Mouse (Mus musculus): ENCODE data around the gene Fyttd1.
"Not testable (repeated sequence)": the region's sequence is repeated elsewhere in the genome, so short reads cannot be mapped to it uniquely, and the experiment has no call there.

Fyttd1 gene

DNA sequence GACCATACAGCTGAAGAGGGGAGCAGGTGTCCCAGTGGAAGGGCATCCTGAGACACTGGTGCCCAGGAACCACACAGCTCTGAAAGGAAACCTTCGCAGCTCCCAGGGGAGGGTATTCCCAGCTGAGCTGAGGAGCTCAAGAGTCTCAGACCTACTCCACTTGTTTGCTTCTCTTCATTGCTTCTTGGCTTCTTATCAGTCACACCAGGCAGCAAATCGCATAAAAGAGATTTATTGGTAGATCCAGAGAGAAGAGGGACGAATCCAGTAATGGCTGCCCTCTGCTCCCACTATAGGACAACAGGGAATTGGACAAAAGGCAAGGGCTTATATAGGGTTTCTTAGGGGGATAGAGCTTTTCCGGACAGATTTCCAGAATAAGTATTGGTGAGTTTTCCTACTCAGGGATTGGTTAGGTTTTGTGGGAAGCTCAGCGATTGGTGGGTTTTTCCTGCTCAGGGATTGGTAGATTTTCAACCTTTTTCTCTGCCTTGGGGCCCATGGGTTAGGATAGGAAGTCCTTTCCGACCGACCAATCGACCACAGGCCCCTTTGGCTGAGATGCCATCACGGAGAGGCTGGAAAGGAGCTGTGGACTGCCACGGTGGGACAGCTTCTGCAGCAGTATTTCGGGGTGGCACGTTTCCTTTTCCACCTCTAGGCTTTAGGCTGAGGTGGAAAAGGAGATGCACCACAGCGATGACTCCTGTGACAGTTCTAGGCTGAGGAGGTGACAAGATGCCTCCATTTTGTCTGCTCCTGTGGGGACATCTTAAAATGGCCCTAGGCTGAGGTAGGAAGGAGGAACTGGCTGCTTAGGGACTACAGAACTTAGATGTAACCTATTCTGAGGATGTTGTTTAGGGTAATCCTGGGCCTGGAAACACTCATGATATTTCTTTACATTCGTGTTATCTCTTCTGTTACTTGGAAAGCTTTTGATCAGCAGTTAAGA lies 1.9 kb downstream of the Fyttd1 start:
- DNase-seq (ENCODE audit: low spot score) = no peak

- DNase-seq (ENCODE audit: low spot score) = no peak
Observed at GRCm38 (mm10) chr16:32881538-32881937, 4.2 kb downstream of the Fyttd1 start.

- no peak for DNase-seq (ENCODE audit: low spot score)
Observed at GRCm38 (mm10) chr16:32887996-32888395, 10.7 kb downstream of the Fyttd1 start.

- DNase-seq (ENCODE audit: low spot score) = no peak
Observed at GRCm38 (mm10) chr16:32889881-32890280, 12.6 kb downstream of the Fyttd1 start.

DNA sequence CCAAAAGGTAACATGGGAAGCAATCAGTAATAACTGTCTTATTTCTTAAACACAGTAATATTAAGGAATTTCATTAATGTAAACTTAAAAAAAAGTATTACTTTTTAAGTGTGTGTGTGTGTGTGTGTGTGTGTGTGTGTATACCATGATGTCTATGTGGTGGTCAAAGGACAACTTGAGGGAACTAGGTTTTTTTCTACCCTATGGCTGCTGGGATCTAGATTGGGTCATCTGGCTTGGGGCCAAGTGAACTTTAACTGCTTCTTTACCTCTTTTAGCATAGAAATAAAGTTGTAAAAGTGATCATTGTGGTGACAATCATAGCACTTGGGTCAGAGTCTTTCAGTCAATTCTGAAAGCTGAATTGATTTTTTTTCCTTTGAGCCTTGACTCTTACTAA lies 18.8 kb downstream of the Fyttd1 start:
- DNase-seq (ENCODE audit: low spot score) = no peak

- DNase-seq (ENCODE audit: low spot score) = no peak
Observed at GRCm38 (mm10) chr16:32901360-32902050, 24.2 kb downstream of the Fyttd1 start.

- DNase-seq (ENCODE audit: low spot score) = no peak
Observed at GRCm38 (mm10) chr16:32902051-32902428, 24.7 kb downstream of the Fyttd1 start.

DNA sequence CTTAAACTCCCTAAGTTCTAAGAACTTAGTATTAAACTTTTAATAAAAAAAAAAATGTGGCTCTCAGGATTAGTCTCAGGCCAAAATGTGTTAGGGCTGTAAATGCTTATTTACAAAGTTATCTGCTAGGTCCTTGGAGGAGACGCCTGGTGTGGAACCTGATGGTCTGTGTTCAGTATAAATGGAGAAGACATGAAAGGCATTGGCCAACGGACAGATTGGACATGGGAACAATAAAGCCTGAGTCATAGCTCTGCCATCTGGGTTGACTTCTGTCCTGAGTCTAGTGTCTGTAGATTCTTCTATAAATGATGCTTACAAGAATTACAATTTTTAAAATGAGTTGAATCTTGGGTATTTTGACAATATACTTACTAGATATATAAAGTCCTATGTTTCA lies 28.9 kb downstream of the Fyttd1 start:
- no peak for DNase-seq (ENCODE audit: low spot score)

DNA sequence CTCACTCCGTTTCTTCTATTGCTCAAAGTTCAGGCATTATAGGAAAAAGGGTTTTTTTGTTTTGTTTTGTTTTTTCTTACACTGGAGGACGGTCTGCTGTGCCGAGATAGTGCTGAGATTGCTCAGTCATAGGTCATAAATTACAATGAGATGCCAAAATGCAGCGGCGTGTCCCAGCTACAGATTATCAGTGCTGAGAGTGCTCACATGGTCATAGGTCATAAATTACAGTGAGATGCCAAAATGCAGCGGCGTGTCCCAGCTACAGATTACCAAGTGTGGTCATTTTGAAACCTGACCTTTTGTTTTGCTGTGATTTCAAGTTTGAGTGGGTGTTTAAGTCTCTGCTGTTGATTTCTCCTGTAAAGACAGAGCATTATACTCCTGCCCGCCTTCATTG lies 29.4 kb downstream of the Fyttd1 start:
- DNase-seq (ENCODE audit: low spot score) = no peak

DNA sequence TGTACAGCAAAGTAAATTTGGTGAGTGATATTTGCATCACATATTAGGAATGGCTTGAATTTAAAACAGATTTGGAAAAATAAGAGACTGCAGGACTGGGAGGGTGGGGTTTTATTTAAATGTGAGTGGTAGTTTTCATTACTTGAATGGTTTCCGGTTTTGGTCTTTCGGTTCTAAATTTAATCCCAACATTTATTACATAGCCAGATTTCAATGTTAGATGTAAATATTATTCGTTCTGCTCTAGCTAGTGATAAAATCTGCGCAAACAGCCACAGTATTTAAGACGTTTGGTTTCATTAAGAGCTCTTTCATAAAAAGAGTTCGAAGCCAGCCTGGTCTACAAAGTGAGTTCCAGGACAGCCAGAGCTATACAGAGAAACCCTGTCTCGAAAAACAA lies 35.9 kb downstream of the Fyttd1 start:
- DNase-seq (ENCODE audit: low spot score) = no peak

DNA sequence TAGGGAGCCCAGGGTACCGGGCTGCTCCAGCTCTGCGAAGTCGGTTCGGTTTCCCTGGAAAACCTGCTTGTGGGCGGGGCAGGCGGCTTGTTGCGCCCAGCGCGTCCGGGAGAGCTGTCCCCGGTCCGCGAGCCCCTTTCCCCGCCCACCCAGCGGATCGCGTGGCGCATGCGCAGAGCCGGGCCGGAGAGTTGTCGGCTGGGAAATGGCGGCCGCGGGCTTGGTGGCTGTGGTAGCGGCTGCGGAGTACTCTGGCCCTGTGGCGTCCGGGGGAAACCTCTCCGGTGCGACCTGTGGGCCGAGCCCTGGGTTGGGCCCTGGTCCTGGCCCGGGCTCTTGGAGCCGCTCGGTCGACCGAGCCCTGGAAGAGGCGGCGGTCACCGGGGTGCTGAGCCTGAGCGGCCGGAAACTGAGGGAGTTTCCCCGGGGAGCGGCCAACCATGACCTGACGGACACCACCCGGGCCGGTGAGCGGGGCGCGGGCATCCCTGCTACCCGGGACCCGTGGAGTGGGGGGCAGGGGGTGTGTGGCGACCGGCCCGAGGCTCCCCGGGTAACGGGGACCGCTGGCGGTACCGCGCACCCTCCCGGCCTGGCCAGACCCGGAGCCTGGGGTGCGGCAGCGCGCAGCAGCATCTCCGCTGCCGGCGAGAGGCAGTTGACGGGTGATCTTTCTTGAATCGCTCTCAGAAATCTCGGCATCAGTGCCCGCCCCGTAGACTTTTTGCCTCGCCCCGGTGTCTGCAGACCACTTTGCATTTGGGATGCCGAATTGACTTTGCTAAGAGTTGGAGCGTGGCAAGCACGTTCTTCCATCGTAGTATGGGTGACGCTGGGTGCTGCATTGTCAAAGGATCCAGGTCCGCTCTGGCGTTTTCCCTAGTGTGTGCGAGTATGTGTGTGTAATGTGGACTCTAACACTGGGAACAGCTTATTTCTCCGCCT lies 36.9 kb downstream of the Fyttd1 start, which contains the start of gene Lrch3:
Gene Lrch3, plus strand, starts transcription at position 164 of the 945 bp plus-strand sequence.
- DNase-seq (ENCODE audit: low spot score) = peak; percentile 95

DNA sequence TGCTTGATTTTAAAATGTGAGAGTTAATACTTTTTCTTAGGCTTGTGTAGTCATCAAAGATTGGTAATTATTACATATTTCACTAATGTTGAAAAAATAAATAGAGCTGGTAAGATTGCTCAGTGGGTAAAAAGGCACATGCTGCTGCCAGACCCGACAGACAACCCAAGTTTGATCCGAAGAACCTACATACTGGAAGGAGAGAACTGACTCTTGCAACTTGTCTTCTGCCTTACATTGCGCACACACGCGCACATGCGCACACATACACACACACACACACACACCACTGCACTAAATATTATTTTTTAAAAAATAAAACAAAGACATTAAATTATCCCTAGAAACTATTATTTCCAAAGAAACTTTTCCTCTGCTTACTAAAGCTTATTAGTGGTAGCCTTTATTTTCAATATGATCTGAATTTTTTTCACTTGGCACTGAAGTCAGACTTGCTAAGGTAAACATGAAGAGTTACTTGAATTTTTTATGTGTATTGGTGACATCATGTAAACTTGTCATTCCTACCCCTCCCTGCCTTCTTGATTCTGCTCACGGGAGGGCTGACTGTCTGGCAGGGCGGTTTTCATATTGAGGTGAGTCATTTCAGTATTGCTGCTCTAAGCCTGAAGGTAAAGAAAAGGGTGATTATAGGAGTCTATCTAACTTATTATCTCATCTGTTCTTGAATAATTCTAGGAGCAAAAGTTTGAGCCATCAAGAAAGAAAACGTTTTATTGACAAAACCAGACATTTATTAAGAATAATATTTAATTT lies 38.2 kb downstream of the Fyttd1 start:
- no peak for DNase-seq (ENCODE audit: low spot score)

- not testable (repeated sequence) for DNase-seq (ENCODE audit: low spot score)
Observed at GRCm38 (mm10) chr16:32926629-32927028, 49.3 kb downstream of the Fyttd1 start.

GRCm38 (mm10) chr16:32927044-32927443 lies 49.7 kb downstream of the Fyttd1 start:
- DNase-seq (ENCODE audit: low spot score) = no peak

DNA sequence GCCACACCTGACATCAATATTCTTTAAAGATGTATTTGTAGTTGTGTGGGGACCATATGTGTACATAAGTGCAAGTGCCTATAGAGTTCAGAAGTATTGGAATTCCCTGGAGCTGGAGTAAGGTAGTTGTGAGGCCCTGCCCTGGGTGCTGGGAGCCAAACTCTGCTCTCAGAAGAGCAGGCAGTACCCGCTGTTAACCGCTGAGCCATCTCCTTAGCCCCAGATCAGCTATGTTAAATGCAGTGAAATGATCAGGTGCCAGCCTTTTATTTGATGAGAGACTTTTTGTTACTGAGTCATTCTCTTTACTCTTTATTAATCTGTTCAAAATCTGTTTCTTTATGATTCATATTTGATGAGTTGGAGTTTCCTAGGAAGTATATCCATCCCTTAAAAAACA lies 52.6 kb downstream of the Fyttd1 start:
- no peak for DNase-seq (ENCODE audit: low spot score)

- DNase-seq (ENCODE audit: low spot score) = no peak
Observed at GRCm38 (mm10) chr16:32934470-32934869, 57.2 kb downstream of the Fyttd1 start.

DNA sequence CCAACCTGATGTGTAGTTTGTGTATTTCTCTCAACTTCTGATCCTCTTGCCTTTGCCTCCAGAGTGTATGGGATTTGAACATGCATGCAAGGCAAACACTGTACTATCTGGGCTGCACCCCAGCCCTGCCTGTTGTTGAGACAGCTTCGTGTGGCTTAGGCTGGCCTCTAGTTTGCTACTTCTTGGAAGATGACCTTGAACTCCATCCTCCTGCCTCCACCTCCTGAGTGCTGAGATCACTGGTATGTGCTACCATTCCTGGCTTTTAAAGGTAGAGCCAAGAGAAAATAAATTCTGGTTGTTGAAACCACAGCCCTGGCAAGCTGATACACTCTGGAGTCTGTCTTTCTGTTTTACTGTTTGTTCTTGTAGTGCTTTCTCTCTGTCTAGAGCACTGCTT lies 57.8 kb downstream of the Fyttd1 start:
- no peak for DNase-seq (ENCODE audit: low spot score)

DNA sequence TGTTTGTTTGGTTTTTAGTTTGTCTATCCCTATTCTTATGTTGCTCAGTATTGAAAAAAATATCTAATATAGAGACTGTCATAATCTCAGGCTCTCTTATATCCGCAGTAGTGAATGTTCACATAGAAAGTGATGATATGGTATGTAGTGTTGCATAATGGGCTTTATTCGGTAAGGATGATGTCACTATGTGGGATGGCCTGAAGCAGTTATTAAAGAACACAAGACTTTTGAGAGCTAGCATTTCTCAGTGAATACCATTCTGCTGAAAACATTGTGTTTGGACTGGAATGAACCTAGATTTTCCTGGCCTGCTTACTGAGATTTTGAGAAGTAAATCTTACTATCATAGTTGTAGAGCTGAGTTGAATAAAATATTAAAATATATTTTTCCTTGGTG lies 60.1 kb downstream of the Fyttd1 start:
- DNase-seq (ENCODE audit: low spot score) = no peak

GRCm38 (mm10) chr16:32939301-32939700 lies 62.0 kb downstream of the Fyttd1 start:
- DNase-seq (ENCODE audit: low spot score) = not testable (repeated sequence)

- not testable (repeated sequence) for DNase-seq (ENCODE audit: low spot score)
Observed at GRCm38 (mm10) chr16:32939716-32940115, 62.4 kb downstream of the Fyttd1 start.

- DNase-seq (ENCODE audit: low spot score) = not testable (repeated sequence)
Observed at GRCm38 (mm10) chr16:32941226-32941625, 63.9 kb downstream of the Fyttd1 start.

Measured in ovary, postnatal 14 days (tissue).